ENCODE assay signal across 13 mouse cellular contexts in the genomic region with DNA sequence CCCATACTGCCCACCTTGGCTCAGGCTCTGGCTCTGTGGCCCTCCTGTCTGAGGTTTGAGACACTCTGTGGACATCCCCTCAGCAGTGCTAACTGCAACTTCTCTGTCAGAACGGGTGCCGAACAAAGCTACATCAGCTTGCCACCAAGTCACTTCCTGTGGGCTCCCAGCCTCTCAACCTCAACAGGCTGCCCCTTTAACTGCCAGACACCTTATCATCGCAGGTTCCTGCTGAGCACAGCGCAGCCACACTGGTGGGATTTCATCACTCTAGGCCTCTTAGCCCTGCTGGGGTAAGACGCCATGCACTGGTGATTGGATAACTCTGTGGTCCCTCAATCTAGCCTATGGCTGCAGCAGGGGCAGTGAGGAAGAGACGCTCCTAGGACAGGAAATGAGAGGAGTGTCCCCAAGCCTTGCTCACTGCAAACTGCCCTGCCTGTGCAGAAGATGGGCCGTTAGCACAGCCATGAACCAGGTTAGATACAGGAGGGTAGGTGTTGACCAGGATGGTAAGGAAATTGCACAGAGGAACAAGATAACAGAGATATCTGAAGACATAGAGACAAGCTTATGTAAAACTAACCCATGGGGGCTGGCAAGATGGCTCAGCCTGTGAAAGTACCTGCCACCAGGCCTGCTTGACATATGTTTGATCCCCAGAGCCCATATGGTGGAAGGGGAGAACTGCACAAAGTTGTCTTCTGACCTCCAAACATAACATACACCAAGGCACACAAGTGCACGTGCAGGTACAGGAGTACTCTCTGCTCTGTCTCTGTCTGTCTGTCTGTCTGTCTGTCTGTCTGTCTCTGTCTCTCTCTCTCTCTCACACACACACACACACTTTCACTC. TPM values are rescaled to one million over a fixed set of nuclear protein-coding genes. Genes with fewer than 3 reads are reported as not detected.
DNase-seq lines count a peak whose midpoint lies in the region; ATAC-seq and TF ChIP-seq lines count a peak whose summit lies in the region.
"Had no signal": no experiment of that assay in that cellular context is flagged by ENCODE, and none has a peak within 500 bp of the region (broad histone marks: within the 10 kb centered on the region; RNA-seq: fewer than 3 reads in every experiment).

A gene (minus strand): TSS at position 373 of the 855 bp plus-strand sequence.

- no peaks in the 10 kb centered on the region for H3K4me1 ChIP-seq in lung, embryonic 14.5 days (ENCODE audit: insufficient read depth)
- H3K4me1 ChIP-seq in forebrain, embryonic 10.5 days = no peaks in the 10 kb centered on the region; the same call in 1 of the 2 replicates
- no peaks in the 10 kb centered on the region for H3K4me1 ChIP-seq in forebrain, postnatal 0 days (ENCODE audit: insufficient read depth)

- DNase-seq in lung, embryonic 14.5 days = peak; percentile 3
- no peak for DNase-seq in lung, postnatal 10 days
- DNase-seq in c-Kit-positive CD71-negative TER-119-negative erythroid progenitor cells, embryonic 14.5 days (ENCODE audit: low read depth) = peak; percentile 64
- peak; percentile 66 for DNase-seq in thymus, postnatal 25 days
- no peak for DNase-seq in forebrain, embryonic 10.5 days (ENCODE audit: extremely low spot score, low spot score)
- no peak for DNase-seq in frontal cortex, postnatal 36 days (ENCODE audit: low spot score in 2 of 2)
- no peak for DNase-seq in forebrain, postnatal 0 days
- DNase-seq: adrenal gland, postnatal 14 days; heart, postnatal 4 days; kidney, postnatal 36 days had no signal

- H3K4me3 ChIP-seq in lung, embryonic 14.5 days (ENCODE audit: low read depth, low read length) = no peak within 1 kb of the TSS
- no peak within 1 kb of the TSS for H3K4me3 ChIP-seq in forebrain, embryonic 10.5 days
- H3K4me3 ChIP-seq in forebrain, postnatal 0 days (ENCODE audit: low read depth, low read length) = no peak within 1 kb of the TSS
- H3K4me3 ChIP-seq: limb, embryonic 10.5 days had no signal

- no peaks in the 10 kb centered on the region for H3K36me3 ChIP-seq in lung, embryonic 14.5 days (ENCODE audit: insufficient read depth)
- H3K36me3 ChIP-seq in forebrain, embryonic 10.5 days (replicated peaks) = no peaks in the 10 kb centered on the region
- H3K36me3 ChIP-seq in forebrain, postnatal 0 days (ENCODE audit: insufficient read depth) = no peaks in the 10 kb centered on the region
- H3K36me3 ChIP-seq: limb, embryonic 10.5 days had no signal

- H3K9ac ChIP-seq in lung, embryonic 14.5 days = no peak within 1 kb of the TSS
- no peak within 1 kb of the TSS for H3K9ac ChIP-seq in forebrain, postnatal 0 days

- ATAC-seq in lung, embryonic 14.5 days (ENCODE audit: insufficient read depth) = no peak
- peak; percentile 85 for ATAC-seq in megakaryocyte progenitor cell, adult 5-6 weeks (replicated peaks; ENCODE audit: poor library complexity)
- no peak for ATAC-seq in forebrain, postnatal 0 days

- H3K27me3 ChIP-seq in lung, embryonic 14.5 days (ENCODE audit: insufficient read depth, low read length) = no peaks in the 10 kb centered on the region
- no peaks in the 10 kb centered on the region for H3K27me3 ChIP-seq in forebrain, embryonic 10.5 days (ENCODE audit: poor library complexity, severe bottlenecking)
- H3K27me3 ChIP-seq in forebrain, postnatal 0 days (ENCODE audit: insufficient read depth, low read length) = no peaks in the 10 kb centered on the region

- no peaks in the 10 kb centered on the region for H3K9me3 ChIP-seq in lung, embryonic 14.5 days (ENCODE audit: low read depth, low read length)
- no peaks in the 10 kb centered on the region for H3K9me3 ChIP-seq in forebrain, embryonic 10.5 days
- H3K9me3 ChIP-seq in forebrain, postnatal 0 days (ENCODE audit: low read length) = no peaks in the 10 kb centered on the region
- H3K9me3 ChIP-seq: limb, embryonic 10.5 days had no signal

- no peak for TF ChIP-seq CTCF in lung, embryonic 14.5 days (IDR thresholded peaks at IDR 0.05; ENCODE audit: low read depth)
- no peak for TF ChIP-seq CTCF in forebrain, postnatal 0 days (IDR thresholded peaks at IDR 0.05; ENCODE audit: low read depth)

- H3K27ac ChIP-seq in lung, embryonic 14.5 days (ENCODE audit: low read depth) = no peak within 1 kb of the TSS
- H3K27ac ChIP-seq in forebrain, embryonic 10.5 days = no peak within 1 kb of the TSS
- no peak within 1 kb of the TSS for H3K27ac ChIP-seq in forebrain, postnatal 0 days (ENCODE audit: low read depth, low read length)
- H3K27ac ChIP-seq: limb, embryonic 10.5 days; stomach, postnatal 0 days had no signal

- H3K4me2 ChIP-seq in lung, embryonic 14.5 days = no peak within 1 kb of the TSS
- no peak within 1 kb of the TSS for H3K4me2 ChIP-seq in forebrain, postnatal 0 days (ENCODE audit: low read depth)

- WGBS in lung, embryonic 14.5 days = 36% methylated on average over 8 of the region's 8 CpGs
- 65% methylated on average over 8 of the region's 8 CpGs for WGBS in forebrain, embryonic 10.5 days
- WGBS in forebrain, postnatal 0 days = 75% methylated on average over 8 of the region's 8 CpGs

RNA-seq across cellular contexts. Expression of the gene that starts here (rescaled TPM):
- polyA plus RNA-seq in lung, embryonic 14.5 days (2014; fragmentation: Nextera tagmentation; extraction: Ambion mirVana) = 0.09 TPM in 1 of 2 replicates, not detected in the other
- 19.4 and 20.5 TPM in 2 replicates for total RNA-seq in megakaryocyte progenitor cell, adult 5-6 weeks (2015)
- 20.2 and 27.3 TPM in 2 replicates for total RNA-seq in megakaryocyte progenitor cell, adult 5-6 weeks (2017)
- polyA plus RNA-seq in forebrain, embryonic 10.5 days (2016; fragmentation: Nextera tagmentation; extraction: Ambion mirVana) = 0.20 TPM in 1 of 2 replicates, not detected in the other
- 0.15 TPM in 1 of 2 replicates, not detected in the other for total RNA-seq in forebrain, postnatal 0 days (2014; rRNA removed)
- polyA plus RNA-seq in forebrain, postnatal 0 days (2015; fragmentation: Nextera tagmentation; extraction: Ambion mirVana) = 0.06 and 0.07 TPM in 2 replicates

Comparison
In these comparisons a context has a peak if more than half of its experiments do, and no peak if none do; other contexts are left out.
1. RNA of the gene that starts here (total RNA-seq): 19.4 to 27.3 TPM in megakaryocyte progenitor cell, adult 5-6 weeks; 0.15 TPM in forebrain, postnatal 0 days; every median in the first group is over 10 times any median in the second.
2. Peak in DNase-seq in lung, embryonic 14.5 days; RNA of the gene not detected or under 1 TPM.
3. DNase-seq: peak in c-Kit-positive CD71-negative TER-119-negative erythroid progenitor cells, embryonic 14.5 days (single experiment) and thymus, postnatal 25 days (single experiment); none in lung, postnatal 10 days (single experiment), forebrain, embryonic 10.5 days (single experiment), frontal cortex, postnatal 36 days (0 of 2) and forebrain, postnatal 0 days (single experiment).